Mouse (Mus musculus): Measurements from ENCODE around the gene Frs2.
"Not testable (repeated sequence)": the region's sequence is repeated elsewhere in the genome, so short reads cannot be mapped to it uniquely, and the experiment has no call there.

Frs2 gene

GRCm38 (mm10) chr10:117147463-117148360, 622 bp downstream of the Frs2 start:
- in situ Hi-C loops (cut with MboI, MseI), result no loop called here

- in situ Hi-C loops (cut with MboI, MseI), result no loop called here
These were observed 1.9 kb downstream of the Frs2 start for GRCm38 (mm10) chr10:117146421-117146820.

- in situ Hi-C loops (cut with MboI, MseI), result no loop called here
These were observed 2.6 kb downstream of the Frs2 start for GRCm38 (mm10) chr10:117145546-117146265.

GRCm38 (mm10) chr10:117144628-117145027, 3.7 kb downstream of the Frs2 start:
- in situ Hi-C loops (cut with MboI, MseI), result no loop called here

GRCm38 (mm10) chr10:117144071-117144470, 4.3 kb downstream of the Frs2 start:
- in situ Hi-C loops (cut with MboI, MseI), result no loop called here

- in situ Hi-C loops (cut with MboI, MseI), result no loop called here
These were observed 5.0 kb downstream of the Frs2 start for GRCm38 (mm10) chr10:117143311-117143710.

- in situ Hi-C loops (cut with MboI, MseI), result no loop called here
These were observed 6.3 kb downstream of the Frs2 start for GRCm38 (mm10) chr10:117141939-117142552.

GRCm38 (mm10) chr10:117131506-117131905, 16.8 kb downstream of the Frs2 start:
- in situ Hi-C loops (cut with MboI, MseI), result not testable (repeated sequence)

- in situ Hi-C loops (cut with MboI, MseI), result no loop called here
These were observed 18.3 kb downstream of the Frs2 start for GRCm38 (mm10) chr10:117130037-117130436.

- in situ Hi-C loops (cut with MboI, MseI), result loop anchor here (10.0 kb wide), 1 partner anchor 986 kb away; no protein-coding TSS in a partner anchor
These were observed 19.6 kb downstream of the Frs2 start for GRCm38 (mm10) chr10:117128693-117129092.

GRCm38 (mm10) chr10:117127480-117127879, 20.9 kb downstream of the Frs2 start:
- in situ Hi-C loops (cut with MboI, MseI), result loop anchor here (10.0 kb wide), 1 partner anchor 987 kb away; no protein-coding TSS in a partner anchor

GRCm38 (mm10) chr10:117126719-117127118, 21.6 kb downstream of the Frs2 start:
- in situ Hi-C loops (cut with MboI, MseI), result loop anchor here (10.0 kb wide), 1 partner anchor 988 kb away; no protein-coding TSS in a partner anchor

- in situ Hi-C loops (cut with MboI, MseI), result loop anchor here (10.0 kb wide), 1 partner anchor 989 kb away; no protein-coding TSS in a partner anchor
These were observed 22.1 kb downstream of the Frs2 start for GRCm38 (mm10) chr10:117126233-117126632.

- in situ Hi-C loops (cut with MboI, MseI), result loop anchor here (10.0 kb wide), 1 partner anchor 993 kb away; no protein-coding TSS in a partner anchor
These were observed 26.9 kb downstream of the Frs2 start for GRCm38 (mm10) chr10:117121448-117121847.

- in situ Hi-C loops (cut with MboI, MseI), result loop anchor here (10.0 kb wide), 1 partner anchor 995 kb away; no protein-coding TSS in a partner anchor
These were observed 28.2 kb downstream of the Frs2 start for GRCm38 (mm10) chr10:117120051-117120666.

- in situ Hi-C loops (cut with MboI, MseI), result no loop called here
These were observed 28.8 kb downstream of the Frs2 start for GRCm38 (mm10) chr10:117119531-117119930.

GRCm38 (mm10) chr10:117118421-117118831, 29.9 kb downstream of the Frs2 start:
- in situ Hi-C loops (cut with MboI, MseI), result no loop called here

- in situ Hi-C loops (cut with MboI, MseI), result no loop called here
These were observed 32.7 kb downstream of the Frs2 start for GRCm38 (mm10) chr10:117115652-117116051.

- in situ Hi-C loops (cut with MboI, MseI), result no loop called here
These were observed 35.8 kb downstream of the Frs2 start for GRCm38 (mm10) chr10:117112545-117112944.

- in situ Hi-C loops (cut with MboI, MseI), result no loop called here
These were observed 36.9 kb downstream of the Frs2 start for GRCm38 (mm10) chr10:117111455-117111854.

GRCm38 (mm10) chr10:117110271-117110670, 38.1 kb downstream of the Frs2 start:
- in situ Hi-C loops (cut with MboI, MseI), result no loop called here
